Mouse (Mus musculus) adrenal gland, adult (tissue): ENCODE measurements at regions not wholly inside any gene's neighbourhood (a gene's known extent, or its start where the extent isn't known, plus 50 kb on each side); places are given as distances from the start of the nearest gene placed in this dataset.
A peak's percentile ranks its signal among the peaks of the same experiment; 100 is the strongest.

Experiments used
- DNase-seq, 2 experiments: peaks; one replicate each; pipeline ENCODE4 v3.0.0; 2022 to 2023; ENCODE audit warnings: low spot score in 1 of 2; ENCODE audit not compliant: inconsistent age in 2 of 2

DNA sequence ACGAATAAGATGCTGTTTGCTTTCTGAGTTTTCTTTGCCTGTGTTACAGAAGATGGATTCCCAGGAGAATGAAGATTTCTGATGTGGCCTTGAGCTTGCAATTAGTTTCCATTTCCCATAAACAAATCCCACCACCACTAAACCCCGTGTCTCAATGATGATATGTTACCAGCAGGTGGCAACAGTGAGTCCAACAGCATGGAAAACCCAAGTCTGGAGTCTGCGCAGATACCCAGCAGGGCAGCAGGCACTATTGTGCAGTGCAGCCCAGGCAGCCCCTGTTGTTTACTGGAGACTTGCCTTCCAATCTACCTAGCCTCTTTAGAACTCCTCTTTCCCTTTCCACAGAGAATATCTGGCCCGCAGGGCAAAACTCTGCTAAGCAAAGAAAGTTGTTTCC, 62.7 kb downstream of the Bmp2 start:
- peak in 1 of 2 experiments; percentile 73 for DNase-seq

DNA sequence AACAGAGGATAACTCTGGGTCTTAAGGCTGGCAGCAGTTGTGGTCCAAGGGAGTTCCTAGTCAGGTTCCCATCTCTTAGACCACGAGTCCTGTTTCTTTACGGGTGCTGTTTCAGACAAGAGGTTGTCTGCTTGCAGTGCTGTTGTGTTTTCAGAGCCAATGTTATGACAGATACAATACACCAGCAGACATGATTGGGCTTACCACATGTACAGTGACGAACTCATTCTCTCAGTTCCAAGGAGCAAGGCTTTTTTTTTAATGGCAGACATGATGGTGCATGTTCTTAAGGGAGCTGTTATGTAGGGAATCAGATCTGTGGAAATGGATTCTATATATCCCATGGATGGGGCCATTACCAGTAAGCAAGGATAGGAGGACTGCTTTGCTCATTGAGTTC, 63.3 kb downstream of the Bmp2 start:
- DNase-seq: no peak

DNA sequence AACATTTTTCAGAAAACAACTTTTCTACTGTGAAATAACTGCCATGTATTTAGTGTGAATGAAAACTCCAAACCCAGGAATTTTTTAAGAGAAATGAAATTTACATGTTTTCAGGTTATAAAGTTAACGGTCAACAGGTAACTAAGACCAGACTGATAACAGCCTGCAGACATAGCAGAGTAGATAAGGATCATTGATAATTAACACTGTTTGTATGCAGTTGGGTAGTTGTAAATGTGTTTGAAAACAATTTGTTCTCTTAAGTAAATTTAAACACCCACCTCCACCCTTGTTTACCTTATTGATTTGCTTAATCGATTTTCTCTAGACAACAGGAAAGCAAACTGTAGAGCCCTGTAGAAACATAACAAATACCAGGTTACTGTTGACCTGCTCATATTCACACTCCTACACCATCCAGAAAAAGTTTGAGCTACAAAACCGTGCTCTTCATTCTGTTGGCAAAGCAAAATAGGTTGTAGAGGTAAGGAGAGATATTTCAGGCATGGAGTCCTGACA, 65.4 kb downstream of the Bmp2 start:
- DNase-seq: no peak

DNA sequence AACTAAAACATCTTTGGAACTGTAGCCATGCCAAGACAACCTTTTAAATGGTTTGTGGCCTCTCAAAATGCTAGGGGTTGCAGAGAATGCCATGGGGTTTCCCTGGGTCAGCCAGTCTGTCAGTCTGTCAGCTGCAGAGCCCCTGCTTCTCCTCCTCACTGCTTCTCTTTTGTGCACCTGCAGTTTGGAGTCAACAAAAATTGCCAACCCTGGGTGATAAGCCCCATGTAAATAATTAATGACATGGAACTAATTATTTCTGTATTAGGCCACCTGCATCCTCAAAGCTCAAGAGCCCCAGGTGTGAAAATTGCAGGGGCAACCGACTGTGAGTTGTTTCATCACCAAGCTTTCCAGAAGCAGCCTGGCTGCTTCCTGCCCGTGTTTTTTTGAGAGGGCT, 70.6 kb downstream of the Bmp2 start:
- DNase-seq: no peak

DNA sequence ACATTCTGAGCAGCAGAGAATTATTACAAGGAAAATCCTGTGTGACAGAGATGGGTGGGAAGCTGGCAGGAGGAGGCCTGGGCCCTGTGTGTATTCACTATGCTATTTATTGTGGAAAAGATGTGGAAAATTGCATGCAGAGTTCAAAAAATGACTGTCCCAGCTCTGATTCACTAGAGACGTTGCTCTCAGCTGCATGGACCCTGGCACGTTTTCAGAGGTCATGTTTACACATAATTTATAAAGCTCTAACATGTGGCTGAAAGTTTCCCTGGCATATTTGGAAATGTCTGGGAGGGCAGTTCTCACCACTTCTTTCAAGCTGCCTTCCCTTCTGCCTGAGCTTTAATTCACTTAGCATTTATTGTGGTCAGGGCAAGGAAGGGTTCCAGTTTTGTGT, 73.6 kb downstream of the Bmp2 start:
- peak; percentile 4 to 79 for DNase-seq

- no peak for DNase-seq
Measured at GRCm38 (mm10) chr2:133628874-133629273, 76.9 kb downstream of the Bmp2 start.

GRCm38 (mm10) chr2:133635434-133635833, 83.5 kb downstream of the Bmp2 start:
- DNase-seq: no peak

DNA sequence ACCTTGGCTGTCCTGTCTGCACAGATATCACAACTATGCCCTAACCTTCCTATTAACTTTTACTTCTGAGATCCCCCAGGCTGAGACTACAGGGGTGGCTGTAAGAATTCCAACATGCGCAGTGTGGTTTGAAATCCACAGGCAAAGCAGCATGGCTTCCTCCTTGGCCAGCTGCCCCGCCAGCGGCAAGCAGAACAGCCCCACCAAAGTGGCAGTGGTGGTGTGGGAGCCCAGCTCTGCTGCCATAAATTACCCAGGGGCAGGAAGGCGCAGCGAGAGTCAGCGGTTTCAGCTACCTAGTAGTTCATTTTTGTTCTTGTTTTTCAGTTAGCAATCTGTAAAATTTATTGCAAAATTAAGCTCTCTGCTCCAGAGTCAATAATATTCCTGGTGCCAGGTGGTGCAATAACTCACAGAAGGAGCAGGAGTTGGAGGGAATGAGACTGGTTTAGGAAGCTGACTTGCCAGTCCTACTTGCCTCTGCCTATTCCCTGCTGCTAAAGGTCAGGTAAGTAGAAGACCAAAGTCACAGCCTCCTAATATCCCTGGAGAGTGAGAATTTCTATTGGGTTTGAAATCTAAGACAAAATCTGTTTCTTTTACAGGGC, 98.0 kb downstream of the Bmp2 start:
- no peak for DNase-seq

DNA sequence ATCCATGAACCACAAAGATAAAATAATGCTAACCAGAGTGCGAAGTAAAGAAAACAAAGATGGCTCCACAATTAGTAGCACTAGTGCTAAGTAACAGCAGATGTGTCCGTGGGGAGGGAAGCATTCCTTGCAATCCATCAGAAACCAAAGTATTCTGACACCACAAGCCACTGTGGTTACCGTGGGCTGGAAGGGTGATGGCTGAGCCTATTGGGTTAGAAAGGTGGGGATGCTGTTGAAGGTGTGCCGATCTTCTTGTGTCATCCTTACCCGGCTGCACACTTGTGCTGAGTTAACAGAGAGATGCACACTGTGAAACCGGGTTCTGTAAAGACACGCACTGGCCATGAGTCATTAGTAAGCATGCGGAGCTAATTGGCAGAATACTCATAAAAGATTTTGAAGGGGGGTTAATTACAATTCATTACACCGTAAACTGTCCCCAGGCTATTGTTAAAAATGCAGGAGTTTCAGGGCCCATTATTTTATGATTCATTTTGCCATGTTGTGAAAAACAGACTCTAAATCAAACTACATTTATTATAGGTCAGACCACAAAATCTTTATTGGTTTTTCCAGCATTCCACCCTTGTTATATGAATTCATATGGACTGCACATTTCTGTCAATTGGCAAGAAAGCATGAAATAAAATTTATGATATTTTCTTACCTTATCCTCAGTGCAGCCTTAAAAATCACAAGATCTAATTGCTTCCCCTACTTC, 114.5 kb downstream of the Bmp2 start:
- no peak for DNase-seq

DNA sequence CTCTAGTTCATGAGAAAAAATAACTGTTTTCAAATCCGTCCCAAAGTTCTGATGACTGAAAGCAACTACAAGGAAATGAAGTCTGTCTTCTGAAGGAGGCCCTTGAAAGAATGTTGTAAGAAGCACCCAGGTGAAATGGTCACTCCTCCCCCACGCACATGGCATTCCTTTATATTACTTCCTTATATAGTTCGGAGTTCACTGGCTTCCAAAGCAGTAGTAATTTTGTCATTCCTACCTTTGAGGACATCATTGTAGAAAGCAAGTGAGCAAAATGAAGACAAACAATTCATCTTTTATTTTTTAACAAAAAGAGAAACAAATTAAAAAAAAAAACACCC, 115.1 kb downstream of the Bmp2 start:
- no peak for DNase-seq

DNA sequence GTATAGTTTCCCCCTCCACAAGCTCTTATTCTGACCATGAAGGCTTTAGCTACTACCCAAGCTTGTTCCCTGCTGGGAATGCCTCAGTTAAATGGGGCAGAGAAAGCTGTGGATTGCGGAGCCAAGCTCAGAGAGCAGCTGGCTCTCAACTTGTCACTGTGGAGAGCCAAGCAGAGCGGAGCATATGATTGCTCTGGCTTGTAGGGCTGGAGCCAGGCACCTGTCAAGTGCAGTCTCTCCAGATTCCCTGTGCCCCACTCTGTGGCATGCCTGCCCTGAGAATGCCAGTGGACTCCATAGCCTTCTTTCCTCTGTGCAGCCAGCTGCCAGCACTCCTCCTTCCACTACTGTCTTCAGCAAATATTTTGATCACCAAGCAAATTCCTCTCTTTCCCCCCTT, 117.9 kb downstream of the Bmp2 start:
- no peak for DNase-seq

DNA sequence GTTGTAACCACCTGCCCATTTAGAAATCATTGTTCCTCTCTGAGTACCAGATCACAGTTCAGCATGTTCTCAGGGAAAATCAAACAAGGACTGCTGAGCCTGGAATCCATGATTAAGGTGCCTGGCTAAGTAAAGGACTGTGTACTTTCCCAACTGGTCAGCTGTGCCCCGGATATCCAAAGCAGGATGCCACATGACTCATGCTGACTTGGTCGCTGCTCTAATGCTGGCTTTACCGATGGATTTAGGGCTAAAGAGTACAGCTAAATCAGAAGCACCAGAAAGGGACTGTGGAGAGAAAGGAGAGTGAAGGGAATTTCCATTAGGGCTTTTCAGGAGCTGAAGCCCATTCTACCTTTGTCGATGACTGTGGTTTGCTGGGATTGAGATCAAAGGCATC, 119.6 kb downstream of the Bmp2 start:
- no peak for DNase-seq

DNA sequence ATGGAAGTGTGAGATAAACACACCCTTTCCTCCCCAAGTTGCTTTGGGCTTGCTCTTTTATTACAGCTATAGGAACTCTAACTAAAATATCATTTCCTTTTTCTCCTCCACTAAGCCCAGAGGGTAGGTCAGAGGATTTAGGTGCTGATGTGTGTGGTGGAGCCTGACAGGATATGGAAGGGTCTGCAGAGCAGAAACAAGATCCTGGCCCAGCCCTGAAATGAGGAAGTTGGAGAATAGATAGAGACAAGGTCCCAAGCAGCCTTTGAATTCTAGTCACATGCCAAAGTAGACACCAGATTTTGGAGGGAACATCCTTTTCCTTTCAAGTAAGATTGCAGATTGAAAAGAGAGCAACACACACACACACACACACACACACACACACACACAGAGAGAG, 132.4 kb downstream of the Bmp2 start:
- DNase-seq: no peak

- DNase-seq: no peak
Measured at GRCm38 (mm10) chr2:133688121-133688787, 136.3 kb downstream of the Bmp2 start.

- no peak for DNase-seq
Measured at GRCm38 (mm10) chr2:133688788-133689155, 136.8 kb downstream of the Bmp2 start.

- DNase-seq: no peak
Measured at GRCm38 (mm10) chr2:133708735-133709584, 157.0 kb downstream of the Bmp2 start.

- no peak for DNase-seq
Measured at GRCm38 (mm10) chr2:133716243-133716642, 164.3 kb downstream of the Bmp2 start.

GRCm38 (mm10) chr2:133717076-133717475, 165.1 kb downstream of the Bmp2 start:
- no peak for DNase-seq

- DNase-seq: peak; percentile 21 to 78
Measured at GRCm38 (mm10) chr2:133724310-133724709, 172.4 kb downstream of the Bmp2 start.

GRCm38 (mm10) chr2:133724757-133725156, 172.8 kb downstream of the Bmp2 start:
- DNase-seq: no peak

GRCm38 (mm10) chr2:133734469-133735225, 182.7 kb downstream of the Bmp2 start:
- DNase-seq: no peak
